Mouse (Mus musculus) activated CD4-positive, CD25-positive, alpha-beta regulatory T cell, adult 4 months (primary cell): ENCODE measurements around the gene Vrk3. TPM values are rescaled to one million over a fixed set of nuclear protein-coding genes. Genes with fewer than 3 reads are reported as not detected.

ENCODE experiments used
- ATAC-seq: one replicate; pipeline ENCODE4 v1.8.0; 2017
- polyA plus RNA-seq, 2 experiments: library from polyadenylated mRNA; unstranded; fragments of 100-300 nt; shearing (Covaris generic); gene quantifications; one replicate each; pipeline ENCODE4 v1.2.1; 2017

Gene Vrk3
- polyA plus RNA-seq, 2 experiments from 2014 or later: 60.2 to 68.7 TPM

DNA sequence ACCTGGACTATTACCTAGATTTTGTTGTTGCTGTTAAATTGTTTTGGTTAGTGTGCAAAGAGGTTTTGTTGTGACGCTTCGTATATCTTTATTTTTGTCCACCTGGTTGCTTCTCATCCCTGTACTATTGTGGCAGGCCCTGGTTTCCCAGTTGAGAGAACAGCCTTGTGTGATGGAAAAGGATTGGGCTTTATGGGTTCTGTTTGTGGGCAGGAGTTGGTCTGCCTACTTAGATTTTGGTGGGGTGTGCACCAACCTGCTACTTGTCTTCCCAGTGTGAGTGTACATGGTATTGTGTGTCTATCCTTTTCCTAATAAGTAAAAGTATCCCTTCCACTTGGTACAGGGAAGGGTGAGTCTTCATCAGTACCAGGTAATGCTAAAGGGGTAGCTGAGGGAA lies 71.2 kb downstream of the Vrk3 start:
- ATAC-seq: no peak

GRCm38 (mm10) chr7:44819863-44820262 lies 71.7 kb downstream of the Vrk3 start:
- ATAC-seq: no peak

- ATAC-seq: no peak
Measured at GRCm38 (mm10) chr7:44820525-44820924, 72.3 kb downstream of the Vrk3 start.

GRCm38 (mm10) chr7:44821666-44822448 lies 73.6 kb downstream of the Vrk3 start:
- no peak for ATAC-seq

DNA sequence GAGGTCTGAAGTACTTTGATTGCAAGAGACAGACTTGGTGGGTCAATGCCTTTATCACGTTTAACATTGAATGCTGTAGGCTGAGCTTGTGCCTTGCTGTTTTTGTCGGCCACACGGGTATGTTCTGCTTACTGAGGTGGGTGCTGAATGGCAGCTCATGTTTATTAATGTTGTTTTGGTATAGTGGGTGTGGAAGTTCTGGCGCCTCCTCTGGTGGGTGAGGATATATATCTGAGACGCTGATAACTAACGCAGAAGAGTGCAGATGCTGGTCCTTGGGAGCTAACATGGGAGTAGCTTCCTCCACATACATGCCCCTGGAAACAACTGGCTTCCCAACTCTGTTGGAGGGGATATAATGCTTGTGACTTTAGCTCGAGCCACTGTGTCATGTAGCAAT lies 75.2 kb downstream of the Vrk3 start:
- no peak for ATAC-seq

- ATAC-seq: peak; percentile 57
Measured at GRCm38 (mm10) chr7:44824872-44825271, 76.7 kb downstream of the Vrk3 start.

DNA sequence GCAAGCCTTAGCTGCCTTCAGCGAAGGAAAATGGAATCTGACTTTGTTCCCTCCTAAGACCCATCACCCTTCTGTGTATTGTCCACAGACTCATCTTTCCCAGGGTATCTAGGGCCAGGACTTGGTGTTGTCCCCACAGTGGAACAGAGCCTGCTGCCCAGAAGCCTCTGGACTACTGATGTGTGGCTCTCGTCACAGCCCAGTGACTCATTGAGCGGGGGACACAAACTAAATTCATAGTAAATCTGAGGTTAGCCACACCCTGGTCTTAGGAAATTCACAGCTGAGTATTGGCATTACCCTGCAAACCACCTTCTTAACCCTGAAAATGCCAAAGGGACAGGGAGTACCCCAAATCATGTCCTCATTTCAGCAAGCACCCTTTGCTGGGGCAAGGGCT lies 78.6 kb downstream of the Vrk3 start:
- ATAC-seq: no peak

Other genes starting within 250 kb of the Vrk3 start
- not detected for gene Mybpc2, start 223.8 kb upstream of the Vrk3 start, polyA plus RNA-seq
- gene Spib, start 216.3 kb upstream of the Vrk3 start, polyA plus RNA-seq: 1 to 10 TPM in 1 of 2 experiments, not detected in 1; 2.6 TPM
- 10 to 100 TPM; 19.2 to 27.6 TPM for gene Pold1, start 199.6 kb upstream of the Vrk3 start, polyA plus RNA-seq
- gene Nr1h2, start 194.5 kb upstream of the Vrk3 start, polyA plus RNA-seq: 10 to 100 TPM; 38.0 to 61.3 TPM
- 1 to 10 TPM in 1 of 2 experiments, under 1 TPM in 1; 0.38 to 2.8 TPM for gene Napsa, start 176.0 kb upstream of the Vrk3 start, polyA plus RNA-seq
- not detected for gene Kcnc3, start 157.7 kb upstream of the Vrk3 start, polyA plus RNA-seq
- under 1 TPM in 1 of 2 experiments, not detected in 1; 0.38 TPM for gene Myh14, start 77.6 kb upstream of the Vrk3 start, polyA plus RNA-seq
- gene Izumo2, start 39.7 kb upstream of the Vrk3 start, polyA plus RNA-seq: not detected
- under 1 TPM; 0.33 to 0.60 TPM for gene Zfp473, start 2.6 kb downstream of the Vrk3 start, polyA plus RNA-seq
- gene Nup62, start 67.7 kb downstream of the Vrk3 start, polyA plus RNA-seq: 10 to 100 TPM; 32.1 to 47.7 TPM
- 1 to 10 TPM; 2.0 to 4.1 TPM for gene Il4i1, start 68.0 kb downstream of the Vrk3 start, polyA plus RNA-seq
- 1 to 10 TPM in 1 of 2 experiments, not detected in 1; 1.1 TPM for gene Atf5, start 68.2 kb downstream of the Vrk3 start, polyA plus RNA-seq
- 1 to 10 TPM; 3.0 to 4.7 TPM for gene Akt1s1, start 100.6 kb downstream of the Vrk3 start, polyA plus RNA-seq
- 10 to 100 TPM; 41.0 to 63.7 TPM for gene Tbc1d17, start 100.7 kb downstream of the Vrk3 start, polyA plus RNA-seq
- 10 to 100 TPM; 41.4 to 48.8 TPM for gene Pnkp, start 108.7 kb downstream of the Vrk3 start, polyA plus RNA-seq
- gene Ptov1, start 121.4 kb downstream of the Vrk3 start, polyA plus RNA-seq: 1 to 10 TPM; 1.3 to 2.3 TPM
- gene Med25, start 144.3 kb downstream of the Vrk3 start, polyA plus RNA-seq: 10 to 100 TPM; 12.2 to 20.1 TPM
- 10 to 100 TPM in 1 of 2 experiments, 1 to 10 TPM in 1; 7.3 to 19.3 TPM for gene Fuz, start 147.7 kb downstream of the Vrk3 start, polyA plus RNA-seq
- gene Ap2a1, start 181.1 kb downstream of the Vrk3 start, polyA plus RNA-seq: 1 to 10 TPM; 6.8 to 8.0 TPM
- gene Tsks, start 194.8 kb downstream of the Vrk3 start, polyA plus RNA-seq: not detected
- under 1 TPM; 0.80 to 0.98 TPM for gene Cpt1c, start 226.4 kb downstream of the Vrk3 start, polyA plus RNA-seq
- 100 to 1,000 TPM in 1 of 2 experiments, 10 to 100 TPM in 1; 38.0 to 103 TPM for gene Prmt1, start 238.2 kb downstream of the Vrk3 start, polyA plus RNA-seq
- gene Irf3, start 249.2 kb downstream of the Vrk3 start, polyA plus RNA-seq: 100 to 1,000 TPM in 1 of 2 experiments, 10 to 100 TPM in 1; 88.9 to 129 TPM